Mouse (Mus musculus): ENCODE measurements around the gene Slc46a2.

Gene Slc46a2

GRCm38 (mm10) chr4:59859693-59860425, 55.0 kb downstream of the Slc46a2 start:
- DNase-seq (ENCODE audit: low read depth in 2 of 2, low spot score in 2 of 2), result no peak

All from CD8-positive naive resting alpha-beta T cell, adult 2 months (primary cell).